Mouse (Mus musculus) intestine, postnatal 0 days (tissue): ENCODE data around the gene Hsd3b1. TPM values are rescaled to one million over a fixed set of nuclear protein-coding genes. Genes with fewer than 3 reads are reported as not detected.
"Not testable (repeated sequence)": the region's sequence is repeated elsewhere in the genome, so short reads cannot be mapped to it uniquely, and the experiment has no call there.

Source experiments
- ATAC-seq: fragments of 200-750 bp; cut with Nextera tagmentation; 2 replicates; pipeline ENCODE4 v1.8.0; 2017; ENCODE audit warnings: mild to moderate bottlenecking, moderate TSS enrichment, moderate library complexity
- H3K27ac ChIP-seq: fragments of 300-500 bp; sonication (generic); 2 replicates; pipeline ENCODE4 v1.5.1; 2014; ENCODE audit warnings: mild to moderate bottlenecking, low read depth, low read length, moderate library complexity
- H3K27me3 ChIP-seq: fragments of 300-500 bp; sonication (generic); replicated peaks from 2 replicates; pipeline ENCODE4 v1.6.1; 2014; ENCODE audit warnings: low read length, mixed read lengths; ENCODE audit not compliant: control insufficient read depth, insufficient read depth
- H3K36me3 ChIP-seq: fragments of 300-500 bp; sonication (generic); 2 replicates; pipeline ENCODE4 v1.6.1; 2014; ENCODE audit warnings: mild to moderate bottlenecking, moderate library complexity; ENCODE audit not compliant: control insufficient read depth, insufficient read depth
- H3K4me1 ChIP-seq: fragments of 300-500 bp; sonication (generic); replicated peaks from 2 replicates; pipeline ENCODE4 v1.6.1; 2014; ENCODE audit warnings: antibody characterized with exemption, low read length, mixed read lengths; ENCODE audit not compliant: control insufficient read depth, insufficient read depth
- H3K4me2 ChIP-seq: fragments of 300-500 bp; sonication (generic); replicated peaks from 2 replicates; pipeline ENCODE4 v1.6.1; 2014; ENCODE audit warnings: low read depth, mild to moderate bottlenecking, moderate library complexity
- H3K4me3 ChIP-seq: fragments of 300-500 bp; sonication (generic); 2 replicates; pipeline ENCODE4 v1.5.1; 2014; ENCODE audit warnings: low read depth, low read length
- H3K9ac ChIP-seq: fragments of 300-500 bp; sonication (generic); 2 replicates; pipeline ENCODE4 v1.6.1; 2014; ENCODE audit warnings: mild to moderate bottlenecking, low read depth, low read length
- H3K9me3 ChIP-seq: fragments of 300-500 bp; sonication (generic); 2 replicates; pipeline ENCODE4 v1.6.1; 2016; ENCODE audit warnings: mixed run types; ENCODE audit not compliant: control insufficient read depth
- CTCF ChIP-seq: sonication (generic); IDR thresholded peaks from 2 replicates; pipeline ENCODE4 v1.5.1; 2016; ENCODE audit warnings: low read depth, mild to moderate bottlenecking, control low read depth, antibody characterized with exemption, moderate library complexity
- WGBS: fragments of 180-500 bp; shearing (Covaris S2); extraction: QIAGEN DNeasy Blood & Tissue Kit; methylation state at CpG from one replicate; pipeline ENCODE4 v1.1.7; 2014; 5-methylcytosine and 5-hydroxymethylcytosine counted together
- polyA plus RNA-seq: library from polyadenylated mRNA; unstranded; fragments of >200 nt; fragmentation: Nextera tagmentation; extraction: Ambion mirVana; gene quantifications from 2 replicates; pipeline ENCODE4 v1.2.1, GENCODE M21; 2015

Gene Hsd3b1
- polyA plus RNA-seq, 1 experiment from 2014 or later, result 0.42 TPM

DNA sequence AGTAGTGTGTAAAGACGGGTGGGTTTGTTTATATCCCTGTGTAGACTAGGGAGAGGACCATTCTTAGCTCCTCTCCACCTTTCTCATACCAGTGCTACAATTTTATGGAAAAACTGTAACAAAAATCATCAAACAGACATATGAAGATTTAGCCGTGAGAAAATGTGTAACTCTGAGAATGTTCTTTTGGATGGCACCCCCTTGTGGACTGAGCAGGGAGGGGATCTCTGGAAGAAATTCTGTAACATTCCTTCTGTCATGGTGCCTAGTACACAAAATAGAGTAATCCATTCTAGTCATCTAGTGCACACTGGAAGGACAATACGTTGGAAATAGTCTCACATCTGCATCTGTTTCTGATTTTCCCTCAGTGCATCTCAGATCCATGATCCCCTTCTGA lies 54.6 kb downstream of the Hsd3b1 start:
- not testable (repeated sequence) for H3K4me3 ChIP-seq, H3K4me1 ChIP-seq, H3K4me2 ChIP-seq, ATAC-seq, H3K36me3 ChIP-seq, H3K9ac ChIP-seq, H3K27ac ChIP-seq, H3K9me3 ChIP-seq, H3K27me3 ChIP-seq
- WGBS, result 48% methylated on average over 3 of the region's 3 CpGs
- peak; percentile 54 for TF ChIP-seq CTCF

Other genes with a start within 250 kb of the Hsd3b1 start
- not detected in 2 replicates for gene Hsd3b5, start 229.5 kb downstream of the Hsd3b1 start, polyA plus RNA-seq
- gene Hsd3b2, start 135.3 kb downstream of the Hsd3b1 start, polyA plus RNA-seq, result 1.4 and 1.5 TPM in 2 replicates
- 52.9 and 53.2 TPM in 2 replicates for gene Hsd3b3, start 96.7 kb downstream of the Hsd3b1 start, polyA plus RNA-seq
- gene Hsd3b6, start 45.4 kb downstream of the Hsd3b1 start, polyA plus RNA-seq, result not detected in 2 replicates
- gene Hao2, start 33.4 kb upstream of the Hsd3b1 start, polyA plus RNA-seq, result 32.5 and 33.9 TPM in 2 replicates